In genomic region chr13:58129687-58130246, GRCm38 (mm10) we compare ENCODE assay signal across 8 mouse cellular contexts. TPM values are rescaled to one million over a fixed set of nuclear protein-coding genes. Genes with fewer than 3 reads are reported as not detected.
A peak's percentile ranks its signal among the peaks of the same experiment; 100 is the strongest.
DNase-seq lines count a peak whose midpoint lies in the region; ATAC-seq and TF ChIP-seq lines count a peak whose summit lies in the region.

No protein-coding gene starts in this region.

- no peak for ATAC-seq in CD4-positive, CD25-positive, alpha-beta regulatory T cell, adult 4 months
- ATAC-seq in stomach, embryonic 15.5 days (ENCODE audit: insufficient read depth, low FRiP score, low read depth): no peak

- no peaks in the 10 kb centered on the region for H3K9me3 ChIP-seq in limb, embryonic 10.5 days (replicated peaks)
- H3K9me3 ChIP-seq in stomach, embryonic 15.5 days: no peaks in the 10 kb centered on the region

- peak overlapping the region; percentile 99 for H3K27ac ChIP-seq in spleen, adult 2 months (ENCODE audit: insufficient read depth, low read length)
- peak overlapping the region; percentile 100 for H3K27ac ChIP-seq in limb, embryonic 10.5 days
- H3K27ac ChIP-seq in stomach, embryonic 15.5 days: peak overlapping the region; percentile 98

- H3K4me3 ChIP-seq in spleen, adult 2 months (ENCODE audit: extremely low read depth, insufficient read depth, insufficient read length): peak overlapping the region; percentile 90; the same call in 1 of the 2 replicates
- peak overlapping the region; percentile 97 for H3K4me3 ChIP-seq in limb, embryonic 10.5 days
- peak overlapping the region; percentile 91 for H3K4me3 ChIP-seq in stomach, embryonic 15.5 days (replicated peaks)

- H3K27me3 ChIP-seq in spleen, adult 2 months (ENCODE audit: control insufficient read depth, insufficient read depth, low read length): no peaks in the 10 kb centered on the region
- H3K27me3 ChIP-seq in limb, embryonic 10.5 days (ENCODE audit: low read depth, poor library complexity, severe bottlenecking): no peaks in the 10 kb centered on the region
- no peaks in the 10 kb centered on the region for H3K27me3 ChIP-seq in stomach, embryonic 15.5 days (replicated peaks)

- H3K9ac ChIP-seq in stomach, embryonic 15.5 days: peak overlapping the region; percentile 89; the same call in 1 of the 2 replicates

- H3K4me2 ChIP-seq in stomach, embryonic 15.5 days: peak overlapping the region; percentile 65

- DNase-seq in CD4-positive, CD25-positive, alpha-beta regulatory T cell, adult 2 months (ENCODE audit: low read depth, low spot score): peak; percentile 24
- no peak for DNase-seq in spleen, adult 2 months (ENCODE audit: low read depth in 1 of 2, low spot score in 2 of 2)
- no peak for DNase-seq in spleen, adult 12 weeks (ENCODE audit: low spot score)
- peak; percentile 37 for DNase-seq in limb, embryonic 10.5 days (ENCODE audit: low spot score)
- DNase-seq in frontal cortex, postnatal 14 days (ENCODE audit: low spot score in 2 of 2): no peak
- DNase-seq in left cerebral cortex, adult 11 months (ENCODE audit: low spot score): no peak

- 36% methylated on average over 4 of the region's 4 CpGs for WGBS in spleen, adult 2 months
- WGBS in limb, embryonic 10.5 days: 46% methylated on average over 4 of the region's 4 CpGs
- WGBS in stomach, embryonic 15.5 days: 27% methylated on average over 4 of the region's 4 CpGs

- no peak for TF ChIP-seq CTCF in spleen, adult 2 months (IDR thresholded peaks at IDR 0.05; ENCODE audit: extremely low read depth, insufficient read depth, insufficient read length, insufficient replicate concordance)

- peaks cover 5% of the 10 kb centered on the region for H3K36me3 ChIP-seq in spleen, adult 2 months (ENCODE audit: control insufficient read depth, insufficient read depth, low read length)
- H3K36me3 ChIP-seq in limb, embryonic 10.5 days: peaks cover 25% of the 10 kb centered on the region
- H3K36me3 ChIP-seq in stomach, embryonic 15.5 days: no peaks in the 10 kb centered on the region

- peaks cover 4% of the 10 kb centered on the region; the same call in 1 of the 2 replicates for H3K4me1 ChIP-seq in spleen, adult 2 months (ENCODE audit: control insufficient read depth, insufficient read depth, insufficient read length)
- H3K4me1 ChIP-seq in limb, embryonic 10.5 days: peaks cover 25% of the 10 kb centered on the region
- peaks cover 7% of the 10 kb centered on the region; the same call in 1 of the 2 replicates for H3K4me1 ChIP-seq in stomach, embryonic 15.5 days

- TF ChIP-seq POLR2A in spleen, adult 2 months (IDR thresholded peaks at IDR 0.05; ENCODE audit: low read depth, low read length): no peak

RNA-seq across cellular contexts. Expression of gene Hnrnpa0, which starts 1.4 kb away (rescaled TPM):
- 10 to 100 TPM; 17.1 to 27.4 TPM for polyA plus RNA-seq in CD4-positive, CD25-positive, alpha-beta regulatory T cell, adult 4 months (2017; shearing (Covaris generic))
- 94.2 and 155 TPM in 2 replicates for polyA plus RNA-seq in spleen, adult 2 months (2012; rRNA removed)
- polyA plus RNA-seq in limb, embryonic 10.5 days (2016; fragmentation: Nextera tagmentation; extraction: Ambion mirVana): 33.3 and 35.3 TPM in 2 replicates
- polyA plus RNA-seq in stomach, embryonic 15.5 days (2015; fragmentation: Nextera tagmentation; extraction: Ambion mirVana): 34.1 and 34.7 TPM in 2 replicates

RNA-seq across cellular contexts. Expression of gene Klhl3, which starts 16.4 kb away (rescaled TPM):
- polyA plus RNA-seq in CD4-positive, CD25-positive, alpha-beta regulatory T cell, adult 4 months (2017; shearing (Covaris generic)): 10 to 100 TPM; 14.8 to 18.4 TPM
- polyA plus RNA-seq in spleen, adult 2 months (2012; rRNA removed): 0.86 and 0.90 TPM in 2 replicates
- 2.1 and 3.2 TPM in 2 replicates for polyA plus RNA-seq in limb, embryonic 10.5 days (2016; fragmentation: Nextera tagmentation; extraction: Ambion mirVana)
- 3.2 and 3.4 TPM in 2 replicates for polyA plus RNA-seq in stomach, embryonic 15.5 days (2015; fragmentation: Nextera tagmentation; extraction: Ambion mirVana)

RNA-seq across cellular contexts. Expression of gene Idnk, which starts 27.7 kb away (rescaled TPM):
- polyA plus RNA-seq in CD4-positive, CD25-positive, alpha-beta regulatory T cell, adult 4 months (2017; shearing (Covaris generic)): 100 to 1,000 TPM; 260 to 314 TPM
- polyA plus RNA-seq in spleen, adult 2 months (2012; rRNA removed): 22.6 and 24.7 TPM in 2 replicates
- 36.1 and 37.7 TPM in 2 replicates for polyA plus RNA-seq in limb, embryonic 10.5 days (2016; fragmentation: Nextera tagmentation; extraction: Ambion mirVana)
- polyA plus RNA-seq in stomach, embryonic 15.5 days (2015; fragmentation: Nextera tagmentation; extraction: Ambion mirVana): 40.0 TPM in 2 replicates

Comparison
In these comparisons a context has a peak if more than half of its experiments do, and no peak if none do; other contexts are left out.
1. DNase-seq: peak in CD4-positive, CD25-positive, alpha-beta regulatory T cell, adult 2 months (single experiment) and limb, embryonic 10.5 days (single experiment); none in spleen, adult 2 months (0 of 2), spleen, adult 12 weeks (single experiment), frontal cortex, postnatal 14 days (0 of 2) and left cerebral cortex, adult 11 months (single experiment).
2. Peak in every context shown above with its lines, with median percentiles within 50 percentile points of each other: H3K27ac ChIP-seq and H3K4me3 ChIP-seq.